Mouse (Mus musculus) liver, adult 2 months (tissue): Measurements from ENCODE around the gene Enpep.

Source experiments
- CTCF ChIP-seq: fragments of 200-500 bp; IDR thresholded peaks from 2 replicates; pipeline ENCODE4 v1.5.1; 2011; ENCODE audit warnings: low read depth, low read length, control low read depth
- POLR2A ChIP-seq: fragments of 200-500 bp; IDR thresholded peaks from 2 replicates; pipeline ENCODE4 v1.6.1; 2011; ENCODE audit warnings: low read length, control low read depth; ENCODE audit not compliant: insufficient read depth; ENCODE audit errors: extremely low read depth

DNA sequence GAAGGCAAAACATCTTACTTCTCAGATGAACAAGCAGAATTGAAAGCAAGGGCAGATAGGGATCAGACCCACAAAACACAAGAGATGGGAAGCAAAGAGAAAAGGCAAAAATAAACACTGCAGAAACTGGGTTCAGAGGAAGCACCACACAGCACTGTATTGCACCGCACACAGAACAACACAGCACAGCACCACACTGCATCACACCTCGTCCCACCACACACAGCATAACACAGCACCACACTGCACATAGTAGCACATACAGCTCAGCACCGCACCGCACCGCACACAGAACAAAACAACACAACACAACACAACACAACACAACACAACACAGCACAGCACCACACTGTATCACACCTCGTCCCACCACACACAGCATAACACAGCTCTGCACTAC, 1.1 kb downstream of the Enpep start:
- TF ChIP-seq POLR2A (no peak), CTCF (no peak)
